Mouse (Mus musculus) fibroblast of lung, adult 2 months (primary cell): ENCODE measurements around the gene Fbxl5.

Experiments used
- DNase-seq: peaks from one replicate; pipeline ENCODE4 v3.0.0-alpha.2; 2011; ENCODE audit warnings: low read depth

Gene Fbxl5

DNA sequence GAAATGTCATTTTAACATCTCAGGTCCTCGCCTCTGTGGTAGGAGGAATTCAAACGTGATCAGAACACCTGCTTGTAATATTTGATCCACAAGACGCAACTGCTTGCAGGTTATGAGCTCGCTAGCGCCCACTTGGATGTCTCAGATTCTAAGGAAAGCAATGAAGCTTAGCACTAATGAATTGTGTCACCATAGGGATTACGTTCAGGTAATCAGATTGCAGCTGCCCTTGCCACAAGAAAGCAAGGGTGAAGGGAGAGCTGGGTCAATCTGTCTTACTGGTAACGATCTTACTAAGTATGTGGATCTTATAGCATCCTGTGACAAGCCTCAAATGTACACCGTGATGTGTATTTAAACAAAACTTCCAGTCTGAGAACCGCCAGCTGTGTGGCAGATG lies 5.9 kb upstream of the Fbxl5 start:
- no peak for DNase-seq

GRCm38 (mm10) chr5:43826883-43827282 lies 5.4 kb upstream of the Fbxl5 start:
- no peak for DNase-seq

DNA sequence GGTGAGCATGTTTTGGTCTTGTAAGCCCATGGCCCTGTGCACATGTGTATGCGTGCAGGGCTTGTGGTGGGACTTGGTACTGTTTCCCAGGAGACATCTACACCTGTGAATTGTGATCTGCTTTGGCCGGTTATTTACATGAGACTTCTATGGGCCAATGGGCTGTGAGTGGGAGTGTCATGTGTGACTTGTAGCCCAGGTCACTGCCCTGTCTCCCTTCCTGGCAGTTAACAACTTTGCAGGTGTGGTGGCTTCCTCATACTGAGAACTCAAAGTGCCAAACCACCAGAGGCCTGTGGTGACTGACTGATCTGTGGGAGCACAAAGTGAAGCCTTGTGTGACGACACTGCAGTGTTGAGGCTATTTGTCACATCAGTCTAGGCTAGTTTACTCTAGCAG lies 3.1 kb upstream of the Fbxl5 start:
- no peak for DNase-seq

GRCm38 (mm10) chr5:43822824-43823223 lies 1.4 kb upstream of the Fbxl5 start:
- DNase-seq = no peak

GRCm38 (mm10) chr5:43822199-43822598 lies 761 bp upstream of the Fbxl5 start:
- no peak for DNase-seq

- no peak for DNase-seq
Observed at GRCm38 (mm10) chr5:43820785-43821184, 653 bp downstream of the Fbxl5 start.

DNA sequence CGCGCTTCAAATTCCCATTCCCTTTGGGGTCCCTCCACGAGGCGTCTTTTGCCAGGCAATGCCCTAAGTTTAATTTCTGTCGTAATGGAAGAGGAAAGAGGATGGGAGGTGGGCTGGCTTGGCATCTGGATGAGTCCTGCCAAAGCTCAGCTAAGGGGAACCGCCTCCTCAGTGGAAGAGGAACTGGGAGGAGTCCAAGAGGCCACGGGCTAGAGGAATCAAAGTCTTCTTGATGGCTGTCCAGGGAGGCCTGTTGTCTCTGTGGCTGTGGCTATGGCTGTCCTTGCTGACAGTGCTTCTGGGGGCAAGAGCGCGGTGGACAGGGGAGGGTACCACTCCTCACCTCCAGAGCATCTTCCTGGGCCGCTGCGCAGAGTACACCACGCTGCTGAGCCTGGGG lies 2.7 kb downstream of the Fbxl5 start, which contains the start of gene Bst1:
Bst1 (plus strand) TSS at position 191 of the 400 bp plus-strand sequence.
- no peak for DNase-seq

GRCm38 (mm10) chr5:43815769-43816168 lies 5.7 kb downstream of the Fbxl5 start:
- no peak for DNase-seq

GRCm38 (mm10) chr5:43814536-43814935 lies 6.9 kb downstream of the Fbxl5 start:
- DNase-seq = no peak

DNA sequence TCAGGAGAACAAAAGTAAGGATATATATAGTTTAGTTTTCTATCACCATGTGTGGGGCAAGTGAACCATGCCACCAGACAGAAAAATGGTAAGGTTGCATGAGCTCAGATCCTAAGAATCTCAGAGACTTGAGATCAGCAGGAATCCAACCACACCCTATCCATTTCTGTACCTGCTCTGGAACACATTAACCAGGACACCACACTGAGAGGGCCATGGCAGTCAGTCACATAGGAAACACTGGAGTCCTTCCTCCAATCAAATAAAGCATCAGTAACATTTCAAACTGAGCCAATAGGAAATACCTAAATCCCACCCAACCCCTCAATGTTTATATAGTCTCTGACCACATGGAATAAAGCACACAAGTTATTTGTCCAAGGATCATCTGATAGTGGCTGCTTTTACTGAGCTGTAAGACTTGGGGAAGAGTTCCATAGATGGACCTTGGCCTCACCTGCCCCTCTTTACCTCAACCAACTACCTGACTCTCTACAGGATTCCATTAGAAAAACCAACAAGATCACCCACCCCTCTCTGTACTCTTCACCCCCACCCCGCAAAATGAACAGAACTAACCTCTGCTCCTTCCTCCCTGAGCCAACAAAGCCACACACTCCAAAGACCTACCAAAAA lies 10.9 kb downstream of the Fbxl5 start:
- no peak for DNase-seq

- peak; percentile 68 for DNase-seq
Observed at GRCm38 (mm10) chr5:43807744-43808696, 13.4 kb downstream of the Fbxl5 start.

DNA sequence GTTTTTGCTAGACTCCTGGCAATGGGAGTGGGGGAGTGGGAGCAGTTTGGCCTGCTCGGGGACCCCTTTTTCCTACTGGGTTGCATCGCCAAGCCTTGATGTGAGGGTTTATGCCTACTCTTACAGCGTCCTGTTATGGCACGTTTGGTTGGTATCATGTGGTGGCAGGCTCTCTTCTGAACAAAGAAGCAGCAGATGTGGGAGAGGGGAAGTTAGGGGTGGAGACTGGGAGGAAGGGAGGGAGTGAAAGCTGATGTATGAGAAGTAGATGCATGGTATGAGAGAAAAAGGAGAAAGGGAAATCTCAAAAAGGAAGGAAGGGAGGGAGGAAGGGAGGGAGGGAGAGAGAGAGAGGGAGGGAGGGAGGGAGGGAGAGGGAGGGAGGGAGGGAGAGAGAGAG lies 14.5 kb downstream of the Fbxl5 start:
- no peak for DNase-seq

- no peak for DNase-seq
Observed at GRCm38 (mm10) chr5:43806340-43806739, 15.1 kb downstream of the Fbxl5 start.

DNA sequence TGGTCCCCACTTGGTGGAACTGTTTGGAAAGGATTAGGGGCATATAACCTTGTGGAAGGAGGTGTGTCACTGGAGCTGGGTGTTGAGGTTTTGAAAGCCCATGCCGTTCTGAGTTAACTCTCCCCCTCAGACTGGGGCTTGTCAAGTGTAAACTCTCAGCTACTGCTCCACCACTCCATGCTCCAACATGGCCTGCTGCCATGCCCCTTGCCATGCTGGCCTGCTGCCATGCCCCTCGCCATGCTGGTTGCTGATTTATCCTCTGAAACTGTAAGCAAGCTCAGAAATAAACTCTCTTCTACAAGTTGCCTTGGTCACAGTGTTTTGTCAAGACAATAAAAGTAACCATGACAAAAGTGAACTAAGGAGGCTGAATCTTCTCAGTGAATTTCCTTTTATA lies 16.0 kb downstream of the Fbxl5 start:
- no peak for DNase-seq

DNA sequence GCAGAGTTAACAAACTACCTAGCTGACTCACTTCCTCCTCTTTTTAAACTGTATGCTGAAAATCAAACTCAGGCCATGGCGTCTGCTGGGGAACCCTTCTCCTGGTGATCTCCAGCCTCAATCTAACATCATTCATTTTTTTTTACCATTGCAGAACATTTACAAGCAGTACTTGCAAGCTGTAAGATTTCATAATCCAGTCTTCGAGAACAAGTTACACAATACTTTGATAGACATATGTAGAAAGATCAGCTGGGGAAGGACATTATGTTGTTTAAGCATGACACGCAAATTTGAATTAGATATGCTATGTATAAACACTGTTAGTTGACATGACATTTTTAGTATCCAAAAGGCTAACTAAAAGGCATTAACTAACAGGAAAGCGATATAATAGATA lies 19.6 kb downstream of the Fbxl5 start:
- no peak for DNase-seq

- DNase-seq = no peak
Observed at GRCm38 (mm10) chr5:43801253-43801652, 20.2 kb downstream of the Fbxl5 start.

- no peak for DNase-seq
Observed at GRCm38 (mm10) chr5:43800700-43801099, 20.7 kb downstream of the Fbxl5 start.

DNA sequence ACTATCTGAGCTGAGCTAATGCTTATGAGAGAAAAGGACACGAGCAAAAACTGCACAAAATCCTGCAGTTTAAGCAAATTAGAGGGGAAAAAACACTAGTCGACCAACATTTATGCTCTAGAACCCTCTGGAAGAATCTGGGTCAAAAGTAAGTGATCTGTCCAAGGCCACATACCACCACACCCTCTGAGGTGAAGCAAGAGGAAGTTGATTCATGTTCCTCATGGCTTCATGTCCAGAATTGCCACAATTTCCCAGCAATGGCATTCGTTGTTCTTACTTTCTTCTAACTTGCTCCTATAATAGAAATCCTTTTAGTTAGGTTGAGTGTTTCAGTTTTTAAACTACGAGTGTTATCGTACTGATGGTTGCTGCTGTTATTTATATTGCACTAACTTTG lies 21.9 kb downstream of the Fbxl5 start:
- DNase-seq = no peak

DNA sequence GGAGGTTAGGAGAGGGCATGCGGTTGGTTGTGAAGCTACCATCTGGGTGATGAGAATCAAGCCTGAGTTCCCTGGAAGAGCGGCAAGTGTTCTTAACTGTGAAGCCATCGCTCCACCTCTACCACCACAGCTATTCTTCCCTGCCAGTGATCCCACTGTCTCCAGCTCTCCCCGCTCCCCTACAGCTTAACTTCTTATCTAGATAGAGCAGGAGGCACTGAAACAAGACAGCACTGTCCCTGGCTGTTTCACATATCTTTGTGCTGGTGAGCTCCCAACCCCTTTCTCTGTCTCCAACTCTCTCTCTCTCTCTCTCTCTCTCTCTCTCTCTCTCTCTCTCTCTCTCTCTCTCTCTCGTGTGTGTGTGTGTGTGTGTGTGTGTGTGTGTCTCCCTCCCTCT lies 29.1 kb downstream of the Fbxl5 start:
- no peak for DNase-seq

- DNase-seq = no peak
Observed at GRCm38 (mm10) chr5:43787976-43788752, 33.3 kb downstream of the Fbxl5 start.

DNA sequence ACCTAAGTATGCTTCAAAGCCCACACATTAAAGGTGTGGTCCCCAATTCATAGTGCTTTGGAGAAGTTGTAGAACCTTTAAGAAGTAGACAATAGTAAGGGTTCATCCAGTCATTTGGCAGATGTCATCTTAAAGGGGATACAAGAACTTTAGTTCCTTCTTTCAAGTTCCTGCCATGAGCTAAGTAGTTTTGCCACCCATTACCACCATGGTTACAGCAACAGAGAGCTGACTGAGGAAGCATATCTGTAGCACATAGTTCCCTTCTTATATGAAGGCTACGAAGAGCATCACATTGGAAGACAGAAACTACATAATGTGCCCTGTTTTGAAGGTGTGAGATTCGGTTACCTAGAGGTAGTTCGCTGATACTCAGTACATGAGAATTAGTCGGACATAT lies 34.8 kb downstream of the Fbxl5 start:
- DNase-seq = no peak

DNA sequence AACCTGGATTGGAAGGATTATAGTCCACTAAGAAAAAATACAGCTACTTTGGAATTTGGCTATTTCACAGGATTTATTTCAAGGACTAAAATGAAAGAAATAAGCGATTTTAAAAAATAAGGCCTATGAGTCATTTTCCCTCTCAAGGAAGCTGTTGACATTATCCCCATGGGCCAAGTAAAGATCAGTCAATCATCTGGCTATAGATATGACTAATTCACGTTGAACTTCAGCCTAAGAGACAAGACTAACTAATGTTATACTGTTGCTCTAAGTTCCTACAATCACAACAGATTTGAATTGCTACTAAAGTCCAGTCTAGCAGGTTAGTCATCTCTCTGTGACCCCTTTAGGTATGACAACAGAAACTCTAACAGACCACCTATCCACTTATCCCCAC lies 37.4 kb downstream of the Fbxl5 start:
- no peak for DNase-seq
